Mouse (Mus musculus): Measurements from ENCODE around the gene Trim66.

Gene Trim66

DNA sequence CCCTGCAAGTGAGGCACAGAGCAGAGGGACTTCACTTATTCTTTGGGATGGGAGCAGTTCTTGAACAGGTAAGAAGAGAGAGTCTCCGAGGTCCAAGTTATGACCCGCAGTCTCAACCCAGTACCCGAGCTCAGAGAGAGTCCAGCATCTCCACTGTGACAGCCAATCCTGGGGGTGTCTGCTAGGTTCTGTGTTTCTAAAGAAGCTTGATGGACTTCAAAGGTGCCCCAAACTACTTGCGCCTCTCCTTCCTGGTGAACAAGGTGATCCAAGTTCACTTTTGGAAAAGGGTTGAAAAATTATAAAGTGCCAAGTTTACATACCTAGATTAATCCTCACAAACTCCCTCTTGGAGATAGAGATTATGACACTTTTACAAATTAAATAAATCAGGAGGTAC, at the start of gene Trim66:
Gene Trim66 (minus strand): TSS at position 101 of the 400 bp plus-strand sequence.
- DNase-seq (ENCODE audit: low read depth, low spot score): no peak

DNA sequence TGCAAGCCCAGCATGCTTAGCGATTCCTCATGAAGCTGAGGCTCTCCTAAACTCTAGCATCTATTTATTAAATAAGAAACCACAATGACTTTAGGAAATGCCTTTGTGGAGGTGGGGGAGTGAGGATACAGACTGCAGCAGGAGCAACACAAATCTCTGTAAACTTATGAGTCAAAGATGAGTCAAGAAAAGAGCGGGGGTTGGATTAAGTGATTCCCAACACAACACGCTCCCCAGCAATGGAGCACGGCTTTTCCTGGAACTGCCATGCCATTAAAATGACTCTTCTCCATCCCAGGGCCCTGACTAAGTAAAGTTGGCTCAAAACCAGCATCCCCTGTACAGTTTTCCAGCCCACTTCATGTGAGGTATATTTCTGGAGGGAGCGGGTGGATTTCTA, 38.8 kb upstream of the Trim66 start:
- no peak for DNase-seq (ENCODE audit: low read depth, low spot score)

DNA sequence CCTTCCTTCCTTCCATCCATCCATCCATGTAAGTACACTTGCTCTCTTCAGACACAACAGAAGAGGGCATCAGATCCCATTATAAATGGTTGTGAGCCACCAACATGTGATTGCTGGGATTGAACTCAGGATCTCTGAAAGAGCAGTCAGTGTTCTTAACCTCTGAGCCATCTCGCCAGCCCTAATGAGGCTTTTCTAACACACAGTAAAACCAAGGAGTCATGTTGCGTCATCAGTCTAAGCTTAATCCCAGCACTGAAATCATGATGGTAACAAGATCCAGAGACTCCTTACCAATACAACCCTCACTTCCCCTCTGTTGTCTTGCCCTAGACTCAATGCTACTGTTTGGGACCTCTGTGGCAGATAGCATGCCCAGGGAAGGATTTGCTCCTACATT, 38.3 kb upstream of the Trim66 start:
- DNase-seq (ENCODE audit: low read depth, low spot score): no peak

DNA sequence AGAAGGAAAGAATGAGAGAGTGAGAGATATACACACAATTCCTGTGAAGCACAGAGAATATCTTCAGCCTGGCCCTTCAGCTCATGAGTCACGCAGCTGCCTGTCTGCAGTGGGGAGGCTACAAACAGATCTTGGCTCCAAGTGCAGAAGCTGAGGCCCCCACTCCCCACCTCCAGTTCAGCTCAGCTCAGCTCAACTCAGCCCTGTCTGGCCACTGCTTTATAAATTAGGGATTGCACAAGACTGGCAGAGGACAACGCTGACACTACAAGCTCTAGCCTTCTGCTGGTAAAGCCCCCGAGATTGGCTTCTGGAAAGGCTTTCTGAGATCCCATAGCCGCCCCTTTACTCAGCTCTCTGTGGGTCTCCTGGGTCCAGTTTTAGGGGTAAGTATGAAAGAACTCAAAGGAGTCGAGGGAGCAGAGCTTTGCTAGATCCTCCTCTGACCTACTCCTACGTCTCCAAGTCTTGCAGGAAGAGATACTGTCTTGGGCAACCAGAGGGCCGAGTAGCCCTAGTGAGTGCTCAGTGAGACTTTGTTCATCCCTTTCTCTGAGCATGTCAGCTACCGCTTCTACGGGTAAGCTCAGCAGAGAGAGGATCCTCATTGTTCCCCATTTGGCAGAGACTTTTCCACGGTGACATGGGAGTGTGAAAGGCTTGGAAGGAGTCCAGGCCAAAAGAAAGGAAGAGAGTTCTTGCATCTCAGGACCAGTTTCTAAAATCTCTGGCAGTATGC, 37.5 kb upstream of the Trim66 start:
- no peak for DNase-seq (ENCODE audit: low read depth, low spot score)

DNA sequence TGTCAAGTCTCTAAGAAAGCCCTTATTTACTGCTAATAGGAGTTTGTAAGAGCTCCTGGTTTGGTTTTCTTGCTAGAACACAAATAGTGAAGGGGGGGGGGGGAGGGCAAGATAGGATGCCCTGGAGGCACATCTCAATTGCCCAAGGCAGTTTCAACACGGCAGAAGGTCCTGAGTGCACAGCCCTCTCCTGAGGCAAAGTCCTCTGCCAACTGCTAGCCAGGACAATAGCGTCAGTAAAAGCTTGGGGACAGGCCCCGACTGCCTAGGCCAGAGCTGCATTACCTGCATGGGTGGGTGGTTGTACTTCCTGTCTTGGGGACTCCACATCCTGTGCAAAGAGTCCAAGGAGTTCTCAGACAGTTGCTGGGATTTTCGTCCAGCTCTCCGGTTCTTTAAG, 36.9 kb upstream of the Trim66 start:
- DNase-seq (ENCODE audit: low read depth, low spot score): no peak

DNA sequence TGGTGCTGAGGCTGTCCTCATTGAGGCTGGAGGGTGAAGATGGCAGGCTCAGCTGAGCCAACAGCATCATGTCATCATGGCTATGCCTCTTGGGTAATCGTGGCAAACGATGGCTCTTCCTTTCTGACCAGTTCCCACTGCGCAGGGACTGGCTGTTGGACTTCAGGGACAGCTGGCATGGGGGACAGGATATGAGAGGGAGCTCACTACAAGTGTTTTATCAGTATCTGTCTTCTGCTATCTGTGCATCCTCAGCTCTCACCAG, 34.4 kb upstream of the Trim66 start:
- DNase-seq (ENCODE audit: low read depth, low spot score): no peak

DNA sequence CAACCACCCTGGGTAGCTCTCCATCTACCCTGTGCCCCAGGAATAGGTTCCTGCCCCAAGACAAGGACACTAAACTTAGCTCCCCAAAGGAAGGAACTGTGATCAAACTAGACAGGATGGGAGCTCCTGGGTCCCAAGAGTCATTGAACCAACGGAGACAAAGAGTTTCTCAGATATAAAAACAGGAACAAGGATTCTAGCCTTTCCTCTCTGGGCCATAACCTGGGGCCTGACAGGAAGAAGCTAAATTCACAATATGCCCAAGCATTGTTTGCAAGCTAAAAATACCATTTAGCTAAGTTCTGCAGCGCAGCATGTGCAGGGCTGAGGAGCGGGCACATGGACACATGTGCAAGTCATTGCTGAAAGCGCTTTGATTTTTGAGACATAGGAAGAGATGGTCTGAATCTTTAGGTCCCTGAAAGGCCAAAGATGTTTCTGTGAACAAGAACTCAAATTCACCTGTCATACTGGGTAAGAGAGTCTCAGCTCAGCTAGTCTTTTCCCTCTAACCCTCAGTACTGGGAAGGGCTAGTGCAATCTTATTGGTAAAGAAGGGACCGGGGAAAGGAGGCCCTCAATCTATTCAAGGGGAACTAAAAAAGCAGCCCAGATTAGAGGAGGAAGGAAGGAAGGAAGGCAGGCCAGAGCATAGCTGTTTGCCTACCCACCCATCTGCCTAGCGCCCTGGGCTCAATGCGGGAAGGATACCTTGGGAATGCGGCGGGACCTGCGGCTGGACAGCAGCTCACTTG, 33.9 kb upstream of the Trim66 start:
- no peak for DNase-seq (ENCODE audit: low read depth, low spot score)

DNA sequence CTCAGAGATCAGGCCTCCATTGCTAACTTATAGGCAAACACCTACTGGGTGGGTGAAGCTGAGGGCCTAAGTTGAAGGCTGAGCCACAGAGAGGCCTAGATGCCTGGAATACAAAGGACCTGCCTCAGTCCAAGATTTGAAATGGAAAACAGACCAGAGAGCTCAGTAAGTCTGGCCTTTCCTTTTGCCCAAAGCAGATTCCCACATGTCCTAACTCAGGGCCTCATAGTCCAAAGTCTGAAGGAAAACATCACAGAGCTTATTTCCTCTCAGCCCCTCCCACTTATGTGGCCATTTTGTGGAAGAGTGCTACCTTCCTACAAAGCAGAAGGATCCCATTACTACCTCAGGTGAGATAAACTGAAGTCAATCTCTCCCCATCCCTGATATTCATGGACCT, 33.0 kb upstream of the Trim66 start:
- DNase-seq (ENCODE audit: low read depth, low spot score): no peak

DNA sequence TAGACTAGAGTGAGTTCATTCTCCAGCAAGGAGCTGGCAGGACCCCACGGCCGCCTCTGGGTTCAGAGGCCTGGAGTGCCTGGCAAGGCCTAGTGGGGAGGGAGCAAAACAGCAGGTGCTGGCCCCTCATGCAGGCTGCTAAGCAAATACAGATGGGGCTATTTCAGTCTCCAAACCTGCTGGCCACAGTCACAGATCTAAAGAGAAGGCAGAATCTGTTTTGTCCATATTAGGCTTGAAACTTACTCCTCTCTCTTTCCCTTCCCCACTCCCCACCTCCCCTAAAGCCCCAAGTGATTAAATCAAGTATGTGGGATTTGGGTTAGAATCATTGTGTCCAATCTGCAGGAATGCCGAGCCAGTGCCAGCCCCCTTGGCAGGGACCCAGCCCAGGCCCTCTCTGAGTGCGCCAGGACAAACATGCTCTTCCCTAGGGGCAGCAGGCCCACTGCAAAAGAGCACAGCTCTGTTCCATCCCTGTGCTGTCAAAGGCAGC, 28.6 kb upstream of the Trim66 start:
- DNase-seq (ENCODE audit: low read depth, low spot score): no peak

DNA sequence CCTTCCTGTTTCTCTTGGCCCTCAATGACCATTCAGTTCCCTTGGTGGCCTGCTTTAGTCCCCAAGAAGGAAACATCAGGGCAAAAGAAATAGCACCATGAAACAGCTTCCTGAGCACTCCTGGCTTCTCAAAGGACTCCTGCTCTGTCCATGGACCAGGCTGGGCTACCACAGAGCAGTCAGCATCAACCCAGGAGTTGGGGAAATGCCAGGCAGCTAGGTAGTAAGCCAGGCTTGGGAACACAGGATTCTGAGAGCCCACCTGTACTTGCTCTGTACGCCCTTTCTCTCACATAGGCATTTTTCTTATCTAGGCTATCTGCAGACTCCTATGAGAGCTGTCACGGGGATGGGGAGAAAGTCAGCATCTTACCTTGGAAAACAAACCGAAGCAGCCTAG, 27.0 kb upstream of the Trim66 start:
- no peak for DNase-seq (ENCODE audit: low read depth, low spot score)

DNA sequence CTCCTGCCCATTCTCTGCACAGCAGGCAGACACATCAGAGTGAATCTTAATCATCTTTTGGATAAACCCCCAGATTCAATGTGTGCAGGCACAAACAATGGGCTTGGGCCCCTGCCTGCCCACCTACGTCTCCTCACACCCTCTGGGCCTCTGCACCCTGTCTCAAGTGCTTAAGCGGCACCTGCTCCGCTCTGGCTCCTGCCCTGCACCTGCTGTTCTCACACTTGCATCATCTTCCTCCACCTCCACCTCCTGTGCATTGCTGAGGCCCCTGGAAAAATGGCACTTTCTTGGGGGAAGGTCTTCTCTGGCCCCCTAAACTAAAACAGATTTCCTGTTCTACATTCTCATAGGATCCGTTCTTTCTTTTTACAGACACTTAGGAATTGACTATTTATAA, 26.0 kb upstream of the Trim66 start:
- DNase-seq (ENCODE audit: low read depth, low spot score): no peak

DNA sequence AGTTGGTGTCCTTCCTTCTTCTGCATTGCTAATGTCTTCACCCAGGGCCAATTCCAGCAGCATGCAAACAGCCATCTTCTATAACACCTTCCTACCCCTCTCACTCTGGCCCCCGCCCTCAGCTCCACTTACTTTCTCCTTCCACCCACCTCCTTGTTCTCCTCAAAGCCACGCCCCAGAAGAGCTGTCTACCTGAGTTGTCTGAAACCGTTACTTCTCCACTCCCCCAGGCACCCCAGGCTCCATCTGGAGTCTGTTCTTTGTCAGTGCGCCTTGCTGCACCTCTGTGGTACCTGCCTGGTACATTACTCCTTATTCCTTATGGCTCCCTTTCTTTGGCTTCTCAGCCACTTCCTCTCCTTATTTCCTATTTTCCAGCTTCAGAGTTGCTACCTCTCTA, 25.2 kb upstream of the Trim66 start:
- no peak for DNase-seq (ENCODE audit: low read depth, low spot score)

DNA sequence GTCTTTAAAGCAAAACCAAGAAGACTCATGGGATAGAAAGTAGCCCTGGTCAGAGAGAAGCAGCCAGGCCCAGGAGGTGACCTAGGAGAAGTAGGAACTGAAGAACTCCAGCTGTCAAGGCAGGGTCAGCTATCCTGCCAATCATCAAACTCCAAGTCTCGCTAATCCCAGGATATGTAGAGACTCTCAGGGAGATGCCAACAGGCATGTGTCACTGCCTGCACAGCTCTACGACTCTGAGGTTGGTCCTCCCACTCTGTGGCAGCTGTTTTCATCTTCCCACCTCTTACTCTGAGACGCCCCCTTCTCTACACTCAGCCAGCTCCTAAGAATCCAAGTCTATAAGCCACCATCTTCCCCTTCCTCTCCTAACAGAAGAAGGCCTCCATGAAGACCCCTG, 24.8 kb upstream of the Trim66 start:
- DNase-seq (ENCODE audit: low read depth, low spot score): no peak

DNA sequence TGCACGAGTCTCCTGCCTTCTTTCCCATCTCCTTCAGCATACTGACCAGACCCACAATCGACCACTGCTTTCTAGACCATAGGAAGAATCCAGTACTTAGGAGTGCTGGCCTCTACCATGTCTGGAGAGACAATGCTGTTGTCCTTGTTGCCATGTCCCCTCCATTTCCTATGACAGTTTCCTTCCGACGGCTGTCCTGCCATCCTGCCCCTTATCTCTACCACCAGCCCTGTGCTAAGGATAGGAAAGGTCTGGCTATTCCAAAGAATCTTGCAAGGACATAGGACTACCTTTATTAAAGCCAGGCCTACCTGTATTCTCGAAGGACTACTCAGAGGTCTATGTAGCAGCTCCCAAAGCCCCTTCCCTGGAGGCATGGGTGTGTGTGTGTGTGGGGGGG, 23.6 kb upstream of the Trim66 start:
- no peak for DNase-seq (ENCODE audit: low read depth, low spot score)

DNA sequence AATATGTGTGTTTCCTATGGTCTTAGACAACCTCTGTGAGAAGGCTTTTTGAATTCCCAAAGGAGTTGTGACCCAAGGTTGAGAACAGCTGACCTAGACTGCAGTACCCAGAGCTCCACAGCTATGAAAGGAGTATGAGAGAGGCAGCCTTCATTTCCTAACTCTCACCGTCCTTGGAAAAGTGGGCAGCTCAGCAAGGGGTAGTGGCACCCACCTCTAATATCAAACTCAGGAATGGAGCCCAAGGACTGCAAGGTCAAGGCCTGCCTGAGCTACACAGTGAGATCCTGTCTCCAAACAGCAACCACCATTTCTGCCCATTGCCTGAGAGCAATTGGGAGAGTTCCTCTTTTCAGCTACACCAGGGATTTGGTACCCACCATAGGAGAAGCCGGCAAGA, 21.8 kb upstream of the Trim66 start:
- no peak for DNase-seq (ENCODE audit: low read depth, low spot score)

DNA sequence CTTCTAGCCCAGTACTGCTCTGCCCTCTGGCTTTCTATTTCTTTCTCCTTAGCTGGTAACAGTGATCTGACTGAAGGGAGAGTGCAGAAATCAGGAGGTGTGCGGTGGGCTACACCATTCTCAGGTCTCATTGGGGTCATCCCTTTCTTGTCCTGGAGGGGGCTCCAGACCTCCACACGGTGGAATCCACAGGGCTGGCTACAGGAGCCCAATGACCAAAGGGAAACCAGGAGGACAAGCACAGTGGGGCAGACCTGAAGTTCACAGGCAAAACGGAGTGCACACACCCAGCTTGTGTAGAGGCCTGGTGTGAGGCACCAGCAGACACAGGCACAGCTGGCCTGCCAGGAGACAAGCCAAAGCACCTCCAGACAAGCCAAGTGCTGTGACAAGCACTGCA, 20.4 kb upstream of the Trim66 start:
- no peak for DNase-seq (ENCODE audit: low read depth, low spot score)

DNA sequence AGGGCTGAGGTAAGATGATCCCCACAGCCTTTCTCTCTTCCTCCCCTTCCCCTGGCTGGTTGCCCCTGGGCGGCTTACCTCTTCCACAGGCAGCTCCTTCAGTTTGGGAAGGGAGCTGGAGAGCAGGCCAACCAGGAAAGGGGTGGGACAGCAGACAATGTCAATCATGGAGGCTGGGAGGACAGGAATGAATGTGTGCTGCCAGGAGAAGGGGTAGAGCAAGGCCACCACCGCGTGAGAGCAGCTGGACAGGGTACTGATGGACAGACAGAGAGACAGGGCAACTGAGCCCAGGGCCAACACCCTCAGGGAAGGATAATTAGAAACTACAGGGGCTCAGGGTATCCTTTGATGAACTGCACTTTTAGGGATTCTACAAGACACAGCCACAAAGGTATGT, 19.6 kb upstream of the Trim66 start:
- no peak for DNase-seq (ENCODE audit: low read depth, low spot score)

DNA sequence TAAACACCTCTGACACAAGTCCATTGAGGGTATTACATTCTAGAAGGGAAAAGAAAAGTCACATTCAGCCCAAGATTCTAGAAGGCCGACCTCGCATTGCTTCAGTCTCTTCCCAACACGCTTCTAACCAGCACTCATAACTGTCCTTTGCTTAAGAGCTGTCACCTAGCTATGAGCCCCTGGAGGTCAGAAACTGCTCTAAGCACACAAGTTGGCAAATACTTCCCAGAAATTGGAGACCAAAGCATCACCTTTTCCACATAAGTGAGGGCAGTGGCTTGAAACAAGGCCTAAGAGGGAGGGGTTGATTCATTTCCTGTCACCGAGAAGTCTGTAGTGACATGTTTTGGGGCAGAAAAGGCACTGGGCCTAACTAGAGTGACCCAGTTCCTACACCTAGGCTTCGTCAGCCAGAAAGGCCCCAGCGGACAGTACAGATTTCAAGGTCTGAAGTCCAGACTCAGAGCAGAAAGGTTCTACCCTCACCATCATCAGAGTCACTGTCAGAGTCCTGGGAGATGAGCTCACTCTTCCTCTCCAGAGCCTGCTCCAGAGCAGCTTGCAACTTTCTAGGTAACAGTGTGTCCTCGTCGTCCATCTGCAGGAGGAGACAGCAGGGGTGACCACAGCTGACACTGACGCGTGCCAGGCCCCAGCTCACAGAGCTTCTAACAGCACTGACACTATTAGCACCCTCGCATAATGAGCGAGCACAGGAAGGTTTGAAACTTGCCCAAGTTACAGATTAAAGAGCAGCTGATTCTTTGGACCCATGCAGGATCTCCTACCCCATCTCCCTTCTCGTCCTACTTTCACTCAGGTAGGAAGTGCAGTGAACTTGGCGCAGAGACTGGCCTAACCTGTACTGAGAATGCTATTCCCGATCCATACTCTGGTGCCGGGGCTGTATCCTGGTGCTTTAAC, 18.1 kb upstream of the Trim66 start:
- no peak for DNase-seq (ENCODE audit: low read depth, low spot score)

DNA sequence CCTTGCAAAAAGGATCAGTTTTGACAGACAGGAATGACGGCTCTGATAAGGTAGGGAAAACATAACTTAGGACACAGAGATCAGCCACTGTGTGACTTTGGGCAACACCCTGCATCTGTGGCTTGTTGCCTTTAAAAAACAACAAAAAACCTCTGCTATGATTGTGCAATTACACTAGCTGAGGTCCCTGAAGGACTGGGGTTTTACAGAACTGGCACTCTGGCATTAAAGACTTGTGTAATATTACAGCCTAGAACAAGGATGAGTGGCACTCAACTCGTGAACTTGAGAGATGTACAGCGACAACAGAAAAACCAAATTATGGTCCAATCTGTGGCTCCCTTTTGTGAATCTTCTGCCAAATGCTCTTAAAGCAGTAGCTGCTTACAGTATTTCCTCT, 16.8 kb upstream of the Trim66 start:
- DNase-seq (ENCODE audit: low read depth, low spot score): no peak

DNA sequence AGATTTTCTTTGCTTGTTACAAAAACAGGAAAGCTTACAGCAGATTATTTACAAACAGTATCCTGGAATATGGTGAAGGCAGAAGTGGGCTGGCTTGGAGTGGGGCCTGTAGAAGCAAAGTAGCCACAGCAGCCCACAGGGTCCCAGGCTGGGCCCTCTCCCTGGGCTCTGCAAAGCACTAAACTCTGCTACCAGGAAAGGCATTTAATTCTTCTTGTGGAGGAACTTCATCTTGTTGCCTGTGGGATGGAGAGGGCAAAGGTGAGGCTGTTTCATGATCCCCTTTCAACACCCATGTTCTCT, 16.5 kb upstream of the Trim66 start:
- DNase-seq (ENCODE audit: low read depth, low spot score): no peak

DNA sequence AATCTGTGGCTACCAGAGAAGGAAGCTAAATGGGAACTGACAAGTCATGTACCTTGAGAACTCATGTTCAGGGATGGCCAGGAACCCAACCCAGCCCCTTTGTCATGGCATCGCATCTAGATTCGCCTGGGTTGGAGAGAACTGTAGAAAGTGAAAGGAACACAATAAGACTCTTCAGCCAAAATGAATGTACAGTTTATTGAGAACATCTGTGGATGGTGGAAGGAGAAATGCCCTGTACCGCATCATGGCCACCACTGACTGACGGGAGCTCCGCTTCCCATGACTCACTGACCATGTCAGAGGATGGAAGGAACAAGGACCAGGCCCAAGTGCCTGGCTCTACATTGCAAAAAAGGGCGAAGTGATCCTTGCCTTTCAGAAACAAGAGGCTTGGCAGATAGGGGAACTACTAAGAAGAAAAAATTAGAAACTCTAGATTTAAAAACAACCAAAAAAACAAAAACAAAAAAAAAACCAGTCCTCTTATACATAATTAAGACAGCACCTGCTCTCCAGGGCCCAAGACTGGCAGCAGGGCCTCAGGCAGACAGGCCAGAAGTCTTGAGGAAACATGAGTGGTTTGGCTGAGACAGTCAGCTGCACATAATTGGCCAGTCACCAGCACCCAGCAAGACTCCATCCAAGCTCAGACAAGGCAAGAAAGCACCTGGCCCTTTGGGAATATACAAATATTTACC, 16.0 kb upstream of the Trim66 start:
- no peak for DNase-seq (ENCODE audit: low read depth, low spot score)

DNA sequence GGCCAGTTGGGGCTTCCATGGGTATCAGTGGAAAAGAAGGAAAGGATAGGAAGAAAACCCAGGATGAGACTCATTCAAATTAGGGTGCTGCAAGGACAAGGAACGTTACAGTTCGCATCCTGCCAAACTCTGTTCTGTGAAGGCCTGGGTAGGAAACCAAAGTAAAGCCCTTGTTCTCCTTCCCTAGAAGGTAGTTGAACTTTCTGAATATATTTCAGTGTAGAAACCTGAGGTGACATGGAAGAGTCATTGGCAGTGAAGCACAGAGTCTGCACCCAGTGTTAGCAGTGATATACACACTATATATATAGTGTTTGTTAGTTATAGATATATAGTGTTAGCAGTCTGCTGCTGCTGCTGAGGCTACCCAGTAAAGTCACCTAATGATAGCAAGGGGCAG, 15.4 kb upstream of the Trim66 start:
- DNase-seq (ENCODE audit: low read depth, low spot score): no peak
